Comparison of ENCODE assay signal across 9 mouse cellular contexts in the genomic region with DNA sequence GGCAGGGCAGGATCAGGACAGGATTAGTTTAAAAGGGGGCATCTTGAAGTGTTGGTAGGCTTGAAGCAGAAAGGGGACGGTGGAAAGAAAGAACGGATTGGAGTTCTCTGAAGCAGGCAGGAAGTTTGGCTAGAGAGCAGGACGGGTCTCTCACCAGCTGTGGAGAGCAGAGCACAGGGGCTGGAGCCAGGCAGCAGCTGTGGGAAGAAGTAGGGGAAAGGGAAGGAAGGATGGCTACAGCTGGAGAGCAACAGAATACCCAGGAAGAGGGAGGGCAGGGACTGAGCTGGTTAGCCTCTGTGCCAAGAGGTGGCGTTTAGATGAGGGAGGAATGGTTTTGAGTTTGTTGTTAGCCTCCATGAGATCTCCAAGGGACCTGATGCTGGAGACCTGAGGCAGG. TPM values are rescaled to one million over a fixed set of nuclear protein-coding genes. Genes with fewer than 3 reads are reported as not detected.
DNase-seq lines count a peak whose midpoint lies in the region; ATAC-seq lines count a peak whose summit lies in the region.
"Had no signal": no experiment of that assay in that cellular context is flagged by ENCODE, and none has a peak within 500 bp of the region (broad histone marks: within the 10 kb centered on the region; RNA-seq: fewer than 3 reads in every experiment).

No protein-coding gene starts in this region.

- DNase-seq in adipocyte (ENCODE audit: low spot score), result peak; percentile 80
- DNase-seq in hindbrain, embryonic 14.5 days (ENCODE audit: low spot score), result no peak
- DNase-seq in lung, postnatal 4 days, result peak; percentile 59 to 85
- no peak for DNase-seq in urinary bladder, postnatal 25 days (ENCODE audit: low spot score)
- no peak for DNase-seq in T-cell, adult 2 months (ENCODE audit: low spot score)
- DNase-seq in ovary, postnatal 36 days (ENCODE audit: low spot score), result no peak
- DNase-seq: thymus, adult 2 months had no signal

- H3K4me2 ChIP-seq in embryonic facial prominence, embryonic 12.5 days (replicated peaks), result 0 out of 2 replicates have a peak overlapping the region, but pooled peaks have one; percentile 77
- H3K4me2 ChIP-seq in hindbrain, embryonic 14.5 days (replicated peaks), result peak overlapping the region; percentile 78

- peaks cover 27% of the 10 kb centered on the region for H3K4me1 ChIP-seq in embryonic facial prominence, embryonic 12.5 days
- H3K4me1 ChIP-seq in hindbrain, embryonic 14.5 days (replicated peaks; ENCODE audit: control insufficient read depth, insufficient read depth, low read length), result peaks cover 33% of the 10 kb centered on the region

- ATAC-seq in embryonic facial prominence, embryonic 12.5 days (ENCODE audit: insufficient number of reproducible peaks, insufficient read depth, low FRiP score, low TSS enrichment), result no peak
- ATAC-seq in hindbrain, embryonic 14.5 days (ENCODE audit: low FRiP score), result no peak

- WGBS in embryonic facial prominence, embryonic 12.5 days, result 16% methylated on average over 4 of the region's 4 CpGs
- WGBS in hindbrain, embryonic 14.5 days, result 30% methylated on average over 4 of the region's 4 CpGs

- no peaks in the 10 kb centered on the region for H3K9me3 ChIP-seq in embryonic facial prominence, embryonic 12.5 days
- H3K9me3 ChIP-seq in hindbrain, embryonic 14.5 days (ENCODE audit: control insufficient read depth, low read length), result no peaks in the 10 kb centered on the region

- H3K27ac ChIP-seq in embryonic facial prominence, embryonic 12.5 days, result 0 out of 2 replicates have a peak overlapping the region, but pooled peaks have one; percentile 27
- no peak overlapping the region for H3K27ac ChIP-seq in hindbrain, embryonic 14.5 days
- H3K27ac ChIP-seq: macrophage had no signal

- H3K36me3 ChIP-seq in embryonic facial prominence, embryonic 12.5 days, result no peaks in the 10 kb centered on the region
- no peaks in the 10 kb centered on the region for H3K36me3 ChIP-seq in hindbrain, embryonic 14.5 days (replicated peaks; ENCODE audit: control insufficient read depth, insufficient read depth)

- H3K9ac ChIP-seq in embryonic facial prominence, embryonic 12.5 days, result no peak overlapping the region
- H3K9ac ChIP-seq in hindbrain, embryonic 14.5 days, result no peak overlapping the region; the same call in 1 of the 2 replicates

- H3K27me3 ChIP-seq in embryonic facial prominence, embryonic 12.5 days, result 0 out of 2 replicates have a peak, but pooled peaks cover 9% of the 10 kb centered on the region
- H3K27me3 ChIP-seq in hindbrain, embryonic 14.5 days (ENCODE audit: control insufficient read depth, insufficient read depth, low read length), result no peaks in the 10 kb centered on the region

- no peak overlapping the region for H3K4me3 ChIP-seq in embryonic facial prominence, embryonic 12.5 days
- H3K4me3 ChIP-seq in hindbrain, embryonic 14.5 days (replicated peaks; ENCODE audit: low read length), result no peak overlapping the region

RNA-seq across cellular contexts. Expression of gene Cuedc1, which starts 0.7 kb away (rescaled TPM):
- polyA plus RNA-seq in embryonic facial prominence, embryonic 12.5 days (2016; fragmentation: Nextera tagmentation; extraction: Ambion mirVana), result 36.4 and 42.0 TPM in 2 replicates
- polyA plus RNA-seq in hindbrain, embryonic 14.5 days (2014; fragmentation: Nextera tagmentation; extraction: Ambion mirVana), result 32.4 and 37.8 TPM in 2 replicates

RNA-seq across cellular contexts. Expression of gene Vezf1, which starts 29.1 kb away (rescaled TPM):
- polyA plus RNA-seq in embryonic facial prominence, embryonic 12.5 days (2016; fragmentation: Nextera tagmentation; extraction: Ambion mirVana), result 59.0 and 59.8 TPM in 2 replicates
- polyA plus RNA-seq in hindbrain, embryonic 14.5 days (2014; fragmentation: Nextera tagmentation; extraction: Ambion mirVana), result 48.3 and 50.2 TPM in 2 replicates

RNA-seq across cellular contexts. Expression of gene Srsf1, which starts 50.0 kb away (rescaled TPM):
- polyA plus RNA-seq in embryonic facial prominence, embryonic 12.5 days (2016; fragmentation: Nextera tagmentation; extraction: Ambion mirVana), result 477 and 513 TPM in 2 replicates
- 252 and 290 TPM in 2 replicates for polyA plus RNA-seq in hindbrain, embryonic 14.5 days (2014; fragmentation: Nextera tagmentation; extraction: Ambion mirVana)

Comparison
In these comparisons a context has a peak if more than half of its experiments do, and no peak if none do; other contexts are left out.
1. DNase-seq: peak in adipocyte (single experiment) and lung, postnatal 4 days (2 of 2); none in hindbrain, embryonic 14.5 days (single experiment), urinary bladder, postnatal 25 days (single experiment), T-cell, adult 2 months (single experiment) and ovary, postnatal 36 days (single experiment).